Mouse (Mus musculus): Measurements from ENCODE around the gene Mgat1. TPM values are rescaled to one million over a fixed set of nuclear protein-coding genes. Genes with fewer than 3 reads are reported as not detected.

The Mgat1 gene
- total RNA-seq, 2 experiments from 2014 or later: 33.6 to 42.9 TPM

Other genes starting within 250 kb of the Mgat1 start
- 180 and 184 TPM in 2 replicates for gene 9930111J21Rik2, start 192.9 kb upstream of the Mgat1 start, total RNA-seq (2015)
- 161 and 172 TPM in 2 replicates for gene 9930111J21Rik2, start 192.9 kb upstream of the Mgat1 start, total RNA-seq (2017)
- 12.4 and 17.6 TPM in 2 replicates for gene Tgtp2, start 180.0 kb upstream of the Mgat1 start, total RNA-seq (2015)
- gene Tgtp2, start 180.0 kb upstream of the Mgat1 start, total RNA-seq (2017): 30.2 and 39.3 TPM in 2 replicates
- 92.4 and 108 TPM in 2 replicates for gene Ifi47, start 167.6 kb upstream of the Mgat1 start, total RNA-seq (2015)
- 39.4 and 46.3 TPM in 2 replicates for gene Ifi47, start 167.6 kb upstream of the Mgat1 start, total RNA-seq (2017)
- not detected in 2 replicates for gene Olfr1396, start 129.3 kb upstream of the Mgat1 start, total RNA-seq (2015)
- gene Olfr1396, start 129.3 kb upstream of the Mgat1 start, total RNA-seq (2017): not detected in 2 replicates
- gene Olfr1395, start 101.9 kb upstream of the Mgat1 start, total RNA-seq (2015): not detected in 2 replicates
- gene Olfr1395, start 101.9 kb upstream of the Mgat1 start, total RNA-seq (2017): not detected in 2 replicates
- gene Olfr1394, start 89.8 kb upstream of the Mgat1 start, total RNA-seq (2015): not detected in 2 replicates
- gene Olfr1394, start 89.8 kb upstream of the Mgat1 start, total RNA-seq (2017): not detected in 2 replicates
- 1.6 and 1.7 TPM in 2 replicates for gene Btnl9, start 57.0 kb upstream of the Mgat1 start, total RNA-seq (2015)
- 2.3 and 4.2 TPM in 2 replicates for gene Btnl9, start 57.0 kb upstream of the Mgat1 start, total RNA-seq (2017)
- gene Zfp62, start 40.9 kb upstream of the Mgat1 start, total RNA-seq (2015): 46.3 and 59.7 TPM in 2 replicates
- gene Zfp62, start 40.9 kb upstream of the Mgat1 start, total RNA-seq (2017): 59.0 and 80.3 TPM in 2 replicates
- gene Olfr1393, start 34.1 kb downstream of the Mgat1 start, total RNA-seq (2015): not detected in 2 replicates
- not detected in 2 replicates for gene Olfr1393, start 34.1 kb downstream of the Mgat1 start, total RNA-seq (2017)
- 0.84 TPM in 1 of 2 replicates, not detected in the other for gene Olfr1392, start 41.1 kb downstream of the Mgat1 start, total RNA-seq (2015)
- gene Olfr1392, start 41.1 kb downstream of the Mgat1 start, total RNA-seq (2017): not detected in 2 replicates
- not detected in 2 replicates for gene Olfr10, start 60.5 kb downstream of the Mgat1 start, total RNA-seq (2015)
- gene Olfr10, start 60.5 kb downstream of the Mgat1 start, total RNA-seq (2017): not detected in 2 replicates
- gene Olfr1391, start 78.6 kb downstream of the Mgat1 start, total RNA-seq (2015): not detected in 2 replicates
- gene Olfr1391, start 78.6 kb downstream of the Mgat1 start, total RNA-seq (2017): not detected in 2 replicates
- not detected in 2 replicates for gene Olfr1390, start 91.0 kb downstream of the Mgat1 start, total RNA-seq (2015)
- gene Olfr1390, start 91.0 kb downstream of the Mgat1 start, total RNA-seq (2017): not detected in 2 replicates
- not detected in 2 replicates for gene Olfr1389, start 178.9 kb downstream of the Mgat1 start, total RNA-seq (2015)
- gene Olfr1389, start 178.9 kb downstream of the Mgat1 start, total RNA-seq (2017): not detected in 2 replicates
- gene Olfr1388, start 192.4 kb downstream of the Mgat1 start, total RNA-seq (2015): 0.13 TPM in 1 of 2 replicates, not detected in the other
- gene Olfr1388, start 192.4 kb downstream of the Mgat1 start, total RNA-seq (2017): 0.29 and 0.65 TPM in 2 replicates
- gene Olfr1387, start 211.2 kb downstream of the Mgat1 start, total RNA-seq (2015): not detected in 2 replicates
- gene Olfr1387, start 211.2 kb downstream of the Mgat1 start, total RNA-seq (2017): not detected in 2 replicates
- not detected in 2 replicates for gene Olfr1386, start 220.9 kb downstream of the Mgat1 start, total RNA-seq (2015)
- gene Olfr1386, start 220.9 kb downstream of the Mgat1 start, total RNA-seq (2017): not detected in 2 replicates
- gene Olfr1385, start 244.9 kb downstream of the Mgat1 start, total RNA-seq (2015): not detected in 2 replicates
- gene Olfr1385, start 244.9 kb downstream of the Mgat1 start, total RNA-seq (2017): not detected in 2 replicates

Measured in megakaryocyte, adult 5-6 weeks (primary cell).